ENCODE assay signal across 8 mouse cellular contexts in the genomic region with DNA sequence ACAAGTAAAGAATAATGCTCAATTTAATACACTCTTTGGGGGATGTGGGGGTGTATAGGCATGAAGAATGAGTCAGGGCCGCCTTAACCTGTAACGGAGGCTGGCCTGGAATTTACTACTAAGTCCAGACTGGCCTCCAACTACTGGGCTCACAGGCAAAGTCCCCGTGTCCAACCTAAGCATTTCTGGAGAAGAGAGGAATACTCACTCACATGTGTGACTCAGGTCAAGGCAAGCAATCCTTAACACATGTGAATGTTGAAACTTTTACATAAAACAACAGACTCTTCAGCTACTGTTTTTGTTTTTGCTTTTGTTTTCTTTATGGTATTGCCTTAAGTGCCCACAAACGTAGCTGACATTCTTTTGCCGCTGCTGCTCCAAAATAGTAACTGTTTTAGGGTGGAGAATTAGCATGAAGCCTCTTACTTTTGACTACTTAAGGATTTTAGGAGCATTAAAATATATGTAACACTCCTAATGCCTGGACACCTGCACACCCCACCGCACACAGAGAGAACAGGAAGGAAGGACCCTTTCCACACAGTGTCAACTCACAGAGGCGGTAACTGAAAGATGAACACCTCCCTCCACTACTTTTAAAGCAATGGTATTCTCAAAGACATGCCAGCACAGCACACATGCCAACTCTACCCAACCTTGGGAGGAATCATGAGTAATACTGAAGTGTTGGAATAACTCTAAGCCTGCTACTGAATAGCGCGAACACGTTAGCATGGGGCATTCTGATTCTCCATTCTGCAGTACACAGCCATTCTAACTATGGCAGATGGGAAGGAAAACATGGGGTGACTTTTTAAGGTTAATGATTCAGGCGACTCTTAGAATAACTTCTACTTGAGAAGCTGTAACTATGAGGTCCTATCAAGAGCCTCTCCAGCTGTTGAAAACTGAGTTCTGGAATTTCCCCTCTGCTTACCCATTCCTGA. TPM values are rescaled to one million over a fixed set of nuclear protein-coding genes. Genes with fewer than 3 reads are reported as not detected.
DNase-seq lines count a peak whose midpoint lies in the region; ATAC-seq and TF ChIP-seq lines count a peak whose summit lies in the region.

No protein-coding gene starts in this region.

- no peak for TF ChIP-seq CTCF in CH12.LX (conservative IDR thresholded peaks at IDR 0.05 in 1 of 2, IDR thresholded peaks at IDR 0.05 in 1 of 2; ENCODE audit: low read depth in 2 of 2, low read length in 2 of 2)
- no peak for TF ChIP-seq CTCF in heart, postnatal 0 days (IDR thresholded peaks at IDR 0.05; ENCODE audit: low read depth)

- H3K4me1 ChIP-seq in CH12.LX (ENCODE audit: control insufficient read depth in 1 of 2, insufficient read depth in 2 of 2) = peaks cover 16 to 61% of the 10 kb centered on the region in 2 experiments
- H3K4me1 ChIP-seq in heart, postnatal 0 days (ENCODE audit: control insufficient read depth, insufficient read depth) = peaks cover 36% of the 10 kb centered on the region

- TF ChIP-seq POLR2A in CH12.LX (IDR thresholded peaks at IDR 0.05; ENCODE audit: low read depth, low read length) = no peak

- WGBS in heart, postnatal 0 days = 42% methylated on average over 11 of the region's 11 CpGs

- no peaks in the 10 kb centered on the region for H3K27me3 ChIP-seq in CH12.LX (replicated peaks)
- no peaks in the 10 kb centered on the region for H3K27me3 ChIP-seq in heart, postnatal 0 days (ENCODE audit: control insufficient read depth, insufficient read depth, low read length)

- peak overlapping the region; percentile 89 for H3K4me2 ChIP-seq in CH12.LX (ENCODE audit: insufficient read depth, low read depth, poor library complexity, severe bottlenecking)
- peak overlapping the region; percentile 74 for H3K4me2 ChIP-seq in heart, postnatal 0 days (ENCODE audit: low read depth, low read length)

- dilution Hi-C loops in CH12.LX (cut with MboI; ENCODE audit: extremely low pct_ligation_motif_present, extremely low pct_unique_long_range_greater_than_20kb, low sequenced_read_pairs) = no loop called here

- H3K9me3 ChIP-seq in CH12.LX (replicated peaks; ENCODE audit: low read length) = no peaks in the 10 kb centered on the region
- no peaks in the 10 kb centered on the region for H3K9me3 ChIP-seq in heart, postnatal 0 days (replicated peaks; ENCODE audit: control insufficient read depth, low read length)

- peak overlapping the region; percentile 75; the same call in 1 of the 2 replicates for H3K27ac ChIP-seq in CH12.LX (ENCODE audit: insufficient read depth, low read depth)
- peak overlapping the region; percentile 96 for H3K27ac ChIP-seq in heart, postnatal 0 days (ENCODE audit: low read depth)

- in situ Hi-C loops in CH12.LX (cut with MboI; ENCODE audit: low pct_ligation_motif_present, low pct_unique_long_range_greater_than_20kb, low sequenced_read_pairs) = no loop called here

- no peak for TF ChIP-seq RAD21 in CH12.LX (IDR thresholded peaks at IDR 0.05; ENCODE audit: low read depth, low read length)

- H3K36me3 ChIP-seq in CH12.LX (replicated peaks in 1 of 2; ENCODE audit: control insufficient read depth in 1 of 2, insufficient read depth in 1 of 2, low read length in 1 of 2) = peaks cover 0 to 19% of the 10 kb centered on the region in 2 experiments
- 0 out of 2 replicates have a peak, but pooled peaks cover 4% of the 10 kb centered on the region for H3K36me3 ChIP-seq in heart, postnatal 0 days (replicated peaks; ENCODE audit: control insufficient read depth, insufficient read depth, low read length)

- H3K9ac ChIP-seq in CH12.LX (ENCODE audit: insufficient read depth, low read depth) = peak overlapping the region; percentile 54
- peak overlapping the region; percentile 92; the same call in 1 of the 2 replicates for H3K9ac ChIP-seq in heart, postnatal 0 days (replicated peaks; ENCODE audit: low read depth, low read length)

- H3K4me3 ChIP-seq in CH12.LX (replicated peaks in 1 of 3; ENCODE audit: low read depth in 2 of 3, low read length in 2 of 3, poor library complexity in 1 of 3) = peak overlapping the region; percentile 73 to 94 (median 90)
- H3K4me3 ChIP-seq in heart, postnatal 0 days (ENCODE audit: low read depth, low read length) = peak overlapping the region; percentile 97

- TF ChIP-seq EP300 in CH12.LX (IDR thresholded peaks at IDR 0.05; ENCODE audit: low read length) = no peak
- no peak for TF ChIP-seq EP300 in heart, postnatal 0 days (IDR thresholded peaks at IDR 0.05; ENCODE audit: low read depth)

- ATAC-seq in frontal cortex, adult (ENCODE audit: low TSS enrichment) = peak; percentile 39; the same call in 1 of the 2 replicates
- no peak for ATAC-seq in heart, postnatal 0 days (ENCODE audit: insufficient read depth, low read depth)

- H3K79me2 ChIP-seq in CH12.LX (replicated peaks; ENCODE audit: control insufficient read depth, extremely low read depth, insufficient read depth, poor library complexity, severe bottlenecking) = peaks cover 57% of the 10 kb centered on the region

- no peak for DNase-seq in frontal cortex, postnatal 10 days (ENCODE audit: low spot score in 2 of 2)
- DNase-seq in CH12.LX (ENCODE audit: extremely low read depth) = no peak
- no peak for DNase-seq in heart, postnatal 0 days (ENCODE audit: low spot score)
- DNase-seq in lung, postnatal 36 days = peak; percentile 35
- no peak for DNase-seq in cerebellum, postnatal 10 days
- no peak for DNase-seq in left cerebral cortex, adult 9 months (ENCODE audit: low spot score in 2 of 2)
- no peak for DNase-seq in layer of hippocampus, adult 8-10 months (ENCODE audit: low spot score in 2 of 2)

TF ChIP-seq in CH12.LX, 34 proteins besides CTCF, POLR2A, EP300 and RAD21:
- TF ChIP-seq RCOR1 (conservative IDR thresholded peaks at IDR 0.05; ENCODE audit: low read depth, low read length) (no peak), MAX (IDR thresholded peaks at IDR 0.05; ENCODE audit: low read length) (no peak), NELFE (IDR thresholded peaks at IDR 0.05; ENCODE audit: low read depth, low read length) (no peak), USF1 (IDR thresholded peaks at IDR 0.05; ENCODE audit: low read depth, low read length) (no peak), HCFC1 (IDR thresholded peaks at IDR 0.05; ENCODE audit: low read depth, low read length) (no peak), IRF4 (IDR thresholded peaks at IDR 0.05; ENCODE audit: low read depth, low read length) (0 out of 2 replicates have a peak, but pooled peaks have one; percentile 21), JUND (conservative IDR thresholded peaks at IDR 0.05; ENCODE audit: low read depth, low read length) (no peak)

RNA-seq across cellular contexts. Expression of a gene that starts 2.1 kb away (rescaled TPM):
- total RNA-seq in CH12.LX (2012; rRNA removed) (10.3 TPM in 2 replicates), CH12.LX (2014; rRNA removed) (12.8 and 14.1 TPM in 2 replicates)
- polyA plus RNA-seq in CH12.LX (2012; ENCODE audit: insufficient read length, low read depth) = 21.6 and 23.3 TPM in 2 replicates
- 13.7 and 14.2 TPM in 2 replicates for total RNA-seq in heart, postnatal 0 days (2014; rRNA removed; ENCODE audit: low replicate concordance)
- polyA plus RNA-seq in heart, postnatal 0 days (2015; fragmentation: Nextera tagmentation; extraction: Ambion mirVana) = 7.7 and 8.4 TPM in 2 replicates
- 10 to 100 TPM; 14.8 to 43.1 (median 18.3) TPM for total RNA-seq in layer of hippocampus, adult 8-10 months (2022)
